Mouse (Mus musculus): ENCODE measurements around the gene Arid3a.

- TF ChIP-seq POLR2AphosphoS2 (IDR thresholded peaks at IDR 0.05; ENCODE audit: low read depth, low read length) (no peak), MYC (IDR thresholded peaks at IDR 0.05; ENCODE audit: low read depth, low read length) (no peak)
Measured at GRCm38 (mm10) chr10:79880721-79881120, 46.1 kb upstream of the Arid3a start.
